Mouse (Mus musculus): ENCODE measurements around the gene Chkb. TPM values are rescaled to one million over a fixed set of nuclear protein-coding genes. Genes with fewer than 3 reads are reported as not detected.

Gene Chkb
- total RNA-seq (2021): 10 to 100 TPM; 87.1 to 87.7 TPM
- long read RNA-seq, experiment 1, transcript Chkb-201 (11 exons, 1,707 nt): major isoform, 23 of 59 reads
- long read RNA-seq, experiment 1, transcript Chkb-208 (10 exons, 1,416 nt): minor isoform, 11 of 59 reads
- long read RNA-seq, experiment 1, partial matches to known transcripts: 6 of 59 reads
- long read RNA-seq, experiment 1, other reads (novel, unspliced or antisense): 16 of 59 reads
- long read RNA-seq, experiment 2, transcript Chkb-201 (11 exons, 1,707 nt): major isoform, 34 of 91 reads
- long read RNA-seq, experiment 2, transcript Chkb-208 (10 exons, 1,416 nt): minor isoform, 13 of 91 reads
- long read RNA-seq, experiment 2, partial matches to known transcripts: 7 of 91 reads
- long read RNA-seq, experiment 2, other reads (novel, unspliced or antisense): 35 of 91 reads

- peak; percentile 76 to 80 for DNase-seq (ENCODE audit: low spot score in 2 of 2)
Measured at GRCm38 (mm10) chr15:89429352-89430221, at the start of gene Chkb, which contains the start of the genes C730034F03Rik and Gm44502. Gene Chkb, minus strand, starts transcription at chr15:89429908. Gene C730034F03Rik, plus strand, starts transcription at chr15:89429589. Gene Gm44502, minus strand, starts transcription at chr15:89429696.

- no peak for DNase-seq (ENCODE audit: low spot score in 2 of 2)
Measured at GRCm38 (mm10) chr15:89478622-89479021, 48.9 kb upstream of the Chkb start.

GRCm38 (mm10) chr15:89477806-89478205 is 48.1 kb upstream of the Chkb start:
- no peak for DNase-seq (ENCODE audit: low spot score in 2 of 2)

- no peak for DNase-seq (ENCODE audit: low spot score in 2 of 2)
Measured at GRCm38 (mm10) chr15:89477091-89477491, 47.4 kb upstream of the Chkb start, which contains the start of gene Arsa. Gene Arsa, minus strand, starts transcription at chr15:89477425.

GRCm38 (mm10) chr15:89476475-89476815 is 46.7 kb upstream of the Chkb start:
- no peak for DNase-seq (ENCODE audit: low spot score in 2 of 2)

GRCm38 (mm10) chr15:89475611-89476474 is 46.1 kb upstream of the Chkb start:
- peak; percentile 86 to 89 for DNase-seq (ENCODE audit: low spot score in 2 of 2)

- no peak for DNase-seq (ENCODE audit: low spot score in 2 of 2)
Measured at GRCm38 (mm10) chr15:89475293-89475600, 45.5 kb upstream of the Chkb start.

GRCm38 (mm10) chr15:89474596-89475292 is 45.0 kb upstream of the Chkb start:
- DNase-seq (ENCODE audit: low spot score in 2 of 2): no peak

GRCm38 (mm10) chr15:89473921-89474320 is 44.2 kb upstream of the Chkb start:
- DNase-seq (ENCODE audit: low spot score in 2 of 2): no peak

GRCm38 (mm10) chr15:89473370-89473769 is 43.7 kb upstream of the Chkb start:
- no peak for DNase-seq (ENCODE audit: low spot score in 2 of 2)

- no peak for DNase-seq (ENCODE audit: low spot score in 2 of 2)
Measured at GRCm38 (mm10) chr15:89471476-89471875, 41.8 kb upstream of the Chkb start.

GRCm38 (mm10) chr15:89468577-89468976 is 38.9 kb upstream of the Chkb start:
- no peak for DNase-seq (ENCODE audit: low spot score in 2 of 2)

- DNase-seq (ENCODE audit: low spot score in 2 of 2): no peak
Measured at GRCm38 (mm10) chr15:89465052-89465451, 35.3 kb upstream of the Chkb start.

- DNase-seq (ENCODE audit: low spot score in 2 of 2): no peak
Measured at GRCm38 (mm10) chr15:89463334-89464235, 33.9 kb upstream of the Chkb start.

- no peak for DNase-seq (ENCODE audit: low spot score in 2 of 2)
Measured at GRCm38 (mm10) chr15:89462176-89462575, 32.5 kb upstream of the Chkb start.

- no peak for DNase-seq (ENCODE audit: low spot score in 2 of 2)
Measured at GRCm38 (mm10) chr15:89461321-89461720, 31.6 kb upstream of the Chkb start.

- DNase-seq (ENCODE audit: low spot score in 2 of 2): no peak
Measured at GRCm38 (mm10) chr15:89460298-89460697, 30.6 kb upstream of the Chkb start.

- no peak for DNase-seq (ENCODE audit: low spot score in 2 of 2)
Measured at GRCm38 (mm10) chr15:89459821-89460220, 30.1 kb upstream of the Chkb start.

- no peak for DNase-seq (ENCODE audit: low spot score in 2 of 2)
Measured at GRCm38 (mm10) chr15:89458942-89459341, 29.2 kb upstream of the Chkb start.

GRCm38 (mm10) chr15:89455642-89456041 is 25.9 kb upstream of the Chkb start:
- no peak for DNase-seq (ENCODE audit: low spot score in 2 of 2)
